Mouse (Mus musculus) testis, adult 2 months (tissue): Measurements from ENCODE around the gene Cox10.

Experiments
- CTCF ChIP-seq: fragments of 200-500 bp; IDR thresholded peaks from 2 replicates; pipeline ENCODE4 v1.5.1; 2012; ENCODE audit warnings: low read depth, mild to moderate bottlenecking, inconsistent platforms, low read length, moderate library complexity; ENCODE audit not compliant: control insufficient read depth, insufficient read depth, insufficient replicate concordance
- POLR2A ChIP-seq: fragments of 200-500 bp; IDR thresholded peaks from 2 replicates; pipeline ENCODE4 v1.6.1; 2012; ENCODE audit warnings: low read depth, mild to moderate bottlenecking, inconsistent platforms, low read length, moderate library complexity; ENCODE audit not compliant: control insufficient read depth

DNA sequence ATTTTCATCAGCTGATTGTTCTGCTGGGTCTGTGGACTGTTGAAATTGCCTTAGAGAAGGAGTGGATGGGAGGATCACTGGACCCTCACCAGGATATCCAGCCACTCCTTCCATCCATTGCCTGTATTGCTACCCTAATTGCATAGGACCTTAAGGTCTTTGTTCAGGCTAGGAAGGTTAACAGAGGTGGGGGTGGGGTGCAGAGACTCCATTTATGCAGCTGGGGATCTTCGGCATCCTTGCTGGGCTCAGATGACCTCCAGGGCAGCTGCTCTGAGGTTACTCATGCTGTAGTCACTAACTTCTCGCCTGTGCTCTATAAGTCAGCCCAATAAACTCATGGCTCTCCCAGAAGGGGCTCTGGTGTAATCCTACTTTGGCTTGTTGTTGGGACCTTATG, 10.4 kb upstream of the Cox10 start:
- TF ChIP-seq CTCF (no peak), POLR2A (no peak)
